Comparison of ENCODE assay signal across 11 mouse cellular contexts in the genomic region with DNA sequence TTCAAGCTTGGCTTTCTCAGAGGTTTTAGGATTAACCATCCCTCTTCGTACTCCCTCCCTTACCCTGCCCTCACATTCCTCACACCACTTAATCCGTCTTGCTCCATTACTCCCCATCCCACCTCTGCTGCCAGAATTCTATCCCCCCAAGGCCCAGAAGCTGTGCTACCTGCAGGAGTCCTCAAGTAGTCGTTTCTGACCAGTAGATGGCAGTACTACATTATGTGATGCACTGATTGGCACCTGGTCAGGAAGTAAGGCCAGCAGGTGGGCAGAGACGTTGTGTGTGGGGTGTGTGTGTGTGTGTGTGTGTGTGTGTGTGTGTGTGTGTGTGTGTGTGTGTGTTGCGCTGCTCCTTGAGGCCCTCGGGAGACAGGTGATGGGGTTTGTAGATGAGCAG. TPM values are rescaled to one million over a fixed set of nuclear protein-coding genes. Genes with fewer than 3 reads are reported as not detected.
DNase-seq lines count a peak whose midpoint lies in the region; ATAC-seq and TF ChIP-seq lines count a peak whose summit lies in the region.
"Had no signal": no experiment of that assay in that cellular context is flagged by ENCODE, and none has a peak within 500 bp of the region (broad histone marks: within the 10 kb centered on the region; RNA-seq: fewer than 3 reads in every experiment).

No protein-coding gene starts in this region.

- no peak for DNase-seq in liver, embryonic 14.5 days (ENCODE audit: low read depth in 3 of 3, low spot score in 3 of 3)
- peak; percentile 25 for DNase-seq in adipocyte (ENCODE audit: low spot score)
- DNase-seq in kidney, adult 2 months: peak; percentile 60
- peak; percentile 20 for DNase-seq in retina, postnatal 1 day
- no peak for DNase-seq in cerebellum, postnatal 25 days
- DNase-seq in thymus, postnatal 25 days: no peak
- no peak for DNase-seq in hindbrain, embryonic 14.5 days (ENCODE audit: low spot score)
- DNase-seq: heart, postnatal 36 days had no signal

- no peaks in the 10 kb centered on the region for H3K4me1 ChIP-seq in liver, embryonic 14.5 days (replicated peaks; ENCODE audit: control insufficient read depth in 2 of 2, insufficient read depth in 2 of 2, low read length in 1 of 2)
- H3K4me1 ChIP-seq in liver, embryonic 12.5 days: no peaks in the 10 kb centered on the region
- H3K4me1 ChIP-seq in kidney, adult 2 months (ENCODE audit: control insufficient read depth, insufficient read depth, low read length): no peaks in the 10 kb centered on the region; the same call in 1 of the 2 replicates
- H3K4me1 ChIP-seq in hindbrain, embryonic 14.5 days (replicated peaks; ENCODE audit: control insufficient read depth, insufficient read depth, low read length): no peaks in the 10 kb centered on the region

- no peak overlapping the region for H3K9ac ChIP-seq in liver, embryonic 14.5 days (replicated peaks)
- H3K9ac ChIP-seq in liver, embryonic 12.5 days: no peak overlapping the region
- H3K9ac ChIP-seq in hindbrain, embryonic 14.5 days: no peak overlapping the region

- no peak for TF ChIP-seq POLR2A in kidney, adult 2 months (IDR thresholded peaks at IDR 0.05; ENCODE audit: low read depth, low read length)

- no peak overlapping the region for H3K27ac ChIP-seq in liver, embryonic 14.5 days
- no peak overlapping the region for H3K27ac ChIP-seq in liver, embryonic 12.5 days
- no peak overlapping the region for H3K27ac ChIP-seq in kidney, adult 2 months (ENCODE audit: insufficient read depth, low read depth, low read length)
- no peak overlapping the region for H3K27ac ChIP-seq in hindbrain, embryonic 14.5 days

- no peaks in the 10 kb centered on the region for H3K9me3 ChIP-seq in liver, embryonic 14.5 days (ENCODE audit: control insufficient read depth, low read length)
- H3K9me3 ChIP-seq in liver, embryonic 12.5 days (replicated peaks): peaks cover 5% of the 10 kb centered on the region; the same call in 1 of the 2 replicates
- no peaks in the 10 kb centered on the region for H3K9me3 ChIP-seq in hindbrain, embryonic 14.5 days (ENCODE audit: control insufficient read depth, low read length)

- H3K36me3 ChIP-seq in liver, embryonic 14.5 days (replicated peaks; ENCODE audit: control insufficient read depth, insufficient read depth, low read depth): no peaks in the 10 kb centered on the region
- no peaks in the 10 kb centered on the region for H3K36me3 ChIP-seq in liver, embryonic 12.5 days
- H3K36me3 ChIP-seq in kidney, adult 2 months (ENCODE audit: control insufficient read depth, insufficient read depth, low read length): no peaks in the 10 kb centered on the region
- no peaks in the 10 kb centered on the region for H3K36me3 ChIP-seq in hindbrain, embryonic 14.5 days (replicated peaks; ENCODE audit: control insufficient read depth, insufficient read depth)

- ATAC-seq in liver, embryonic 14.5 days (ENCODE audit: insufficient read depth): no peak
- ATAC-seq in liver, embryonic 12.5 days: no peak
- ATAC-seq in hindbrain, embryonic 14.5 days (ENCODE audit: low FRiP score): no peak

- H3K4me2 ChIP-seq in liver, embryonic 14.5 days (ENCODE audit: low read depth): no peak overlapping the region
- H3K4me2 ChIP-seq in liver, embryonic 12.5 days: no peak overlapping the region
- H3K4me2 ChIP-seq in hindbrain, embryonic 14.5 days (replicated peaks): no peak overlapping the region
- H3K4me2 ChIP-seq: midbrain, embryonic 11.5 days had no signal

- TF ChIP-seq EP300 in liver, embryonic 14.5 days (IDR thresholded peaks at IDR 0.05; ENCODE audit: low read depth): no peak

- no peak overlapping the region for H3K4me3 ChIP-seq in liver, embryonic 14.5 days (ENCODE audit: insufficient read depth in 1 of 2, low read depth in 2 of 2, low read length in 2 of 2)
- H3K4me3 ChIP-seq in liver, embryonic 12.5 days: no peak overlapping the region
- H3K4me3 ChIP-seq in kidney, adult 2 months (ENCODE audit: insufficient read depth, low read depth, low read length): no peak overlapping the region
- no peak overlapping the region for H3K4me3 ChIP-seq in hindbrain, embryonic 14.5 days (replicated peaks; ENCODE audit: low read length)

- TF ChIP-seq CTCF in liver, embryonic 14.5 days (IDR thresholded peaks at IDR 0.05; ENCODE audit: low read depth): peak; percentile 54
- TF ChIP-seq CTCF in kidney, adult 2 months (conservative IDR thresholded peaks at IDR 0.05; ENCODE audit: insufficient read depth, insufficient read length, low read depth, low read length): peak; percentile 77

- no peaks in the 10 kb centered on the region for H3K27me3 ChIP-seq in liver, embryonic 14.5 days (ENCODE audit: control insufficient read depth, insufficient read depth, low read length)
- H3K27me3 ChIP-seq in liver, embryonic 12.5 days (replicated peaks): no peaks in the 10 kb centered on the region
- H3K27me3 ChIP-seq in kidney, adult 2 months (replicated peaks; ENCODE audit: control insufficient read depth, insufficient read depth, low read length): no peaks in the 10 kb centered on the region
- no peaks in the 10 kb centered on the region for H3K27me3 ChIP-seq in hindbrain, embryonic 14.5 days (ENCODE audit: control insufficient read depth, insufficient read depth, low read length)

- 13% methylated on average over 6 of the region's 6 CpGs for WGBS in liver, embryonic 14.5 days (ENCODE audit: insufficient replicate concordance)
- WGBS in liver, embryonic 12.5 days (ENCODE audit: insufficient replicate concordance): 16% methylated on average over 6 of the region's 6 CpGs
- WGBS in kidney, adult 2 months: 16% methylated on average over 6 of the region's 6 CpGs
- WGBS in hindbrain, embryonic 14.5 days: 21% methylated on average over 6 of the region's 6 CpGs

RNA-seq across cellular contexts. Expression of gene Cyp2b19, which starts 18.9 kb away (rescaled TPM):
- polyA plus RNA-seq in liver, embryonic 14.5 days (2012; rRNA removed): not detected in 2 replicates
- polyA plus RNA-seq in liver, embryonic 14.5 days (2014; fragmentation: Nextera tagmentation; extraction: Ambion mirVana): not detected in 2 replicates
- polyA plus RNA-seq in liver, embryonic 12.5 days (2016; fragmentation: Nextera tagmentation; extraction: Ambion mirVana): not detected in 2 replicates
- not detected in 2 replicates for polyA plus RNA-seq in kidney, adult 2 months (2012; rRNA removed)
- polyA plus RNA-seq in hindbrain, embryonic 14.5 days (2014; fragmentation: Nextera tagmentation; extraction: Ambion mirVana): 0.56 and 0.77 TPM in 2 replicates
- polyA plus RNA-seq: spleen, adult 2 months had no signal

RNA-seq across cellular contexts. Expression of gene Cyp2g1, which starts 32.8 kb away (rescaled TPM):
- polyA plus RNA-seq in liver, embryonic 14.5 days (2012; rRNA removed): not detected in 2 replicates
- polyA plus RNA-seq in liver, embryonic 14.5 days (2014; fragmentation: Nextera tagmentation; extraction: Ambion mirVana): not detected in 2 replicates
- polyA plus RNA-seq in liver, embryonic 12.5 days (2016; fragmentation: Nextera tagmentation; extraction: Ambion mirVana): not detected in 2 replicates
- polyA plus RNA-seq in kidney, adult 2 months (2012; rRNA removed): not detected in 2 replicates
- not detected in 2 replicates for polyA plus RNA-seq in hindbrain, embryonic 14.5 days (2014; fragmentation: Nextera tagmentation; extraction: Ambion mirVana)
- polyA plus RNA-seq: midbrain, embryonic 11.5 days; spleen, adult 2 months had no signal

RNA-seq across cellular contexts. Expression of gene Cyp2a5, which starts 59.2 kb away (rescaled TPM):
- polyA plus RNA-seq in liver, embryonic 14.5 days (2012; rRNA removed): 0.21 and 0.31 TPM in 2 replicates
- polyA plus RNA-seq in liver, embryonic 14.5 days (2014; fragmentation: Nextera tagmentation; extraction: Ambion mirVana): 0.32 and 0.87 TPM in 2 replicates
- not detected in 2 replicates for polyA plus RNA-seq in liver, embryonic 12.5 days (2016; fragmentation: Nextera tagmentation; extraction: Ambion mirVana)
- 67.1 and 70.8 TPM in 2 replicates for polyA plus RNA-seq in kidney, adult 2 months (2012; rRNA removed)
- 1.3 TPM in 2 replicates for polyA plus RNA-seq in hindbrain, embryonic 14.5 days (2014; fragmentation: Nextera tagmentation; extraction: Ambion mirVana)
- polyA plus RNA-seq: midbrain, embryonic 11.5 days; spleen, adult 2 months had no signal

Comparison
In these comparisons a context has a peak if more than half of its experiments do, and no peak if none do; other contexts are left out.
1. DNase-seq: peak in adipocyte (single experiment), kidney, adult 2 months (single experiment) and retina, postnatal 1 day (single experiment); none in liver, embryonic 14.5 days (0 of 3), cerebellum, postnatal 25 days (0 of 2), thymus, postnatal 25 days (single experiment) and hindbrain, embryonic 14.5 days (single experiment).
2. RNA of gene Cyp2a5, which starts 59.2 kb away (polyA plus RNA-seq): 67.1 to 70.8 TPM in kidney, adult 2 months; 1.3 TPM in hindbrain, embryonic 14.5 days, 0.21 to 0.87 TPM in liver, embryonic 14.5 days and not detected in liver, embryonic 12.5 days; every median in the first group is over 10 times any median in the second.